Mouse (Mus musculus): ENCODE data around the gene Maco1. TPM values are rescaled to one million over a fixed set of nuclear protein-coding genes. Genes with fewer than 3 reads are reported as not detected.
A peak's percentile ranks its signal among the peaks of the same experiment; 100 is the strongest.

The Maco1 gene
- polyA plus RNA-seq, 1 experiment from 2014 or later: 20.8 TPM

- WGBS: 68% methylated on average over 3 of the region's 3 CpGs
- peaks cover 16% of the 10 kb centered on the region for H3K36me3 ChIP-seq (ENCODE audit: control insufficient read depth, insufficient read depth, low read length)
Observed at GRCm38 (mm10) chr4:134802765-134803164, 50.4 kb downstream of the Maco1 start.

GRCm38 (mm10) chr4:134802155-134802554 is 51.0 kb downstream of the Maco1 start:
- TF ChIP-seq CTCF (IDR thresholded peaks at IDR 0.05; ENCODE audit: low read depth) (no peak), EP300 (optimal IDR thresholded peaks at IDR 0.05) (no peak)
- Histone ChIP-seq H3K4me2 (replicated peaks; ENCODE audit: low read depth) (no peak overlapping the region), H3K27ac (replicated peaks) (no peak overlapping the region), H3K4me3 (ENCODE audit: low read depth, low read length) (no peak overlapping the region), H3K4me1 (replicated peaks; ENCODE audit: control insufficient read depth, insufficient read depth) (no peaks in the 10 kb centered on the region), H3K9me3 (ENCODE audit: control insufficient read depth, low read length) (no peaks in the 10 kb centered on the region), H3K27me3 (ENCODE audit: control insufficient read depth, insufficient read depth, low read length) (no peaks in the 10 kb centered on the region), H3K36me3 (ENCODE audit: control insufficient read depth, insufficient read depth, low read length) (peaks cover 16% of the 10 kb centered on the region), H3K9ac (ENCODE audit: low read length) (no peak overlapping the region)
- DNase-seq (ENCODE audit: low spot score) (no peak), ATAC-seq (ENCODE audit: low FRiP score, low TSS enrichment) (no peak)
- 85% methylated on average over 10 of the region's 10 CpGs for WGBS

More at GRCm38 (mm10) chr4:134802765-134803164, 50.4 kb downstream of the Maco1 start:
- no peak overlapping the region for H3K9ac ChIP-seq (ENCODE audit: low read length)
- no peaks in the 10 kb centered on the region for H3K27me3 ChIP-seq (ENCODE audit: control insufficient read depth, insufficient read depth, low read length)
- no peak overlapping the region for H3K27ac ChIP-seq (replicated peaks)
- no peak overlapping the region for H3K4me3 ChIP-seq (ENCODE audit: low read depth, low read length)
- no peaks in the 10 kb centered on the region for H3K4me1 ChIP-seq (replicated peaks; ENCODE audit: control insufficient read depth, insufficient read depth)
- ATAC-seq (ENCODE audit: low FRiP score, low TSS enrichment) (no peak), DNase-seq (ENCODE audit: low spot score) (no peak)
- no peaks in the 10 kb centered on the region for H3K9me3 ChIP-seq (ENCODE audit: control insufficient read depth, low read length)
- TF ChIP-seq CTCF (IDR thresholded peaks at IDR 0.05; ENCODE audit: low read depth) (no peak), EP300 (optimal IDR thresholded peaks at IDR 0.05) (no peak)
- H3K4me2 ChIP-seq (replicated peaks; ENCODE audit: low read depth): no peak overlapping the region

- no peaks in the 10 kb centered on the region for H3K4me1 ChIP-seq (replicated peaks; ENCODE audit: control insufficient read depth, insufficient read depth)
- H3K27me3 ChIP-seq (ENCODE audit: control insufficient read depth, insufficient read depth, low read length): no peaks in the 10 kb centered on the region
- WGBS: 83% methylated on average over 10 of the region's 10 CpGs
- no peak for ATAC-seq (ENCODE audit: low FRiP score, low TSS enrichment)
- no peaks in the 10 kb centered on the region for H3K9me3 ChIP-seq (ENCODE audit: control insufficient read depth, low read length)
- H3K27ac ChIP-seq (replicated peaks): no peak overlapping the region
- H3K36me3 ChIP-seq (ENCODE audit: control insufficient read depth, insufficient read depth, low read length): peaks cover 7% of the 10 kb centered on the region; the same call in 1 of the 2 replicates
- DNase-seq (ENCODE audit: low spot score): no peak
- TF ChIP-seq EP300 (optimal IDR thresholded peaks at IDR 0.05) (no peak), CTCF (IDR thresholded peaks at IDR 0.05; ENCODE audit: low read depth) (no peak)
- H3K4me2 ChIP-seq (replicated peaks; ENCODE audit: low read depth): no peak overlapping the region
- H3K4me3 ChIP-seq (ENCODE audit: low read depth, low read length): no peak overlapping the region
- H3K9ac ChIP-seq (ENCODE audit: low read length): no peak overlapping the region
Observed at GRCm38 (mm10) chr4:134800693-134801092, 52.5 kb downstream of the Maco1 start.

- Histone ChIP-seq H3K4me1 (replicated peaks; ENCODE audit: control insufficient read depth, insufficient read depth) (no peaks in the 10 kb centered on the region), H3K27me3 (ENCODE audit: control insufficient read depth, insufficient read depth, low read length) (no peaks in the 10 kb centered on the region), H3K36me3 (ENCODE audit: control insufficient read depth, insufficient read depth, low read length) (0 out of 2 replicates have a peak, but pooled peaks cover 4% of the 10 kb centered on the region), H3K27ac (replicated peaks) (no peak overlapping the region), H3K4me2 (replicated peaks; ENCODE audit: low read depth) (no peak overlapping the region), H3K9ac (ENCODE audit: low read length) (no peak overlapping the region), H3K4me3 (ENCODE audit: low read depth, low read length) (no peak overlapping the region), H3K9me3 (ENCODE audit: control insufficient read depth, low read length) (no peaks in the 10 kb centered on the region)
- no peak for TF ChIP-seq EP300 (optimal IDR thresholded peaks at IDR 0.05)
- TF ChIP-seq CTCF (IDR thresholded peaks at IDR 0.05; ENCODE audit: low read depth): no peak
- DNase-seq (ENCODE audit: low spot score) (no peak), ATAC-seq (ENCODE audit: low FRiP score, low TSS enrichment) (no peak)
- WGBS: 51% methylated on average over 8 of the region's 8 CpGs
Observed at GRCm38 (mm10) chr4:134800098-134800497, 53.0 kb downstream of the Maco1 start.

- Histone ChIP-seq H3K9me3 (ENCODE audit: control insufficient read depth, low read length) (no peaks in the 10 kb centered on the region), H3K4me3 (ENCODE audit: low read depth, low read length) (no peak overlapping the region), H3K4me1 (replicated peaks; ENCODE audit: control insufficient read depth, insufficient read depth) (no peaks in the 10 kb centered on the region), H3K27ac (replicated peaks) (no peak overlapping the region), H3K27me3 (ENCODE audit: control insufficient read depth, insufficient read depth, low read length) (no peaks in the 10 kb centered on the region), H3K9ac (ENCODE audit: low read length) (no peak overlapping the region), H3K4me2 (replicated peaks; ENCODE audit: low read depth) (no peak overlapping the region), H3K36me3 (ENCODE audit: control insufficient read depth, insufficient read depth, low read length) (0 out of 2 replicates have a peak, but pooled peaks cover 4% of the 10 kb centered on the region)
- DNase-seq (ENCODE audit: low spot score) (peak; percentile 85), ATAC-seq (ENCODE audit: low FRiP score, low TSS enrichment) (peak; percentile 67)
- 7% methylated on average over 4 of the region's 4 CpGs for WGBS
- TF ChIP-seq CTCF (IDR thresholded peaks at IDR 0.05; ENCODE audit: low read depth) (peak; percentile 96), EP300 (optimal IDR thresholded peaks at IDR 0.05) (no peak)
Observed at GRCm38 (mm10) chr4:134799272-134799671, 53.9 kb downstream of the Maco1 start.

GRCm38 (mm10) chr4:134798861-134799260 is 54.3 kb downstream of the Maco1 start:
- ATAC-seq (ENCODE audit: low FRiP score, low TSS enrichment) (no peak), DNase-seq (ENCODE audit: low spot score) (no peak)
- no peak overlapping the region for H3K27ac ChIP-seq (replicated peaks)
- H3K4me1 ChIP-seq (replicated peaks; ENCODE audit: control insufficient read depth, insufficient read depth): no peaks in the 10 kb centered on the region
- TF ChIP-seq CTCF (IDR thresholded peaks at IDR 0.05; ENCODE audit: low read depth): no peak
- TF ChIP-seq EP300 (optimal IDR thresholded peaks at IDR 0.05): no peak
- 0 out of 2 replicates have a peak, but pooled peaks cover 4% of the 10 kb centered on the region for H3K36me3 ChIP-seq (ENCODE audit: control insufficient read depth, insufficient read depth, low read length)
- H3K9me3 ChIP-seq (ENCODE audit: control insufficient read depth, low read length): no peaks in the 10 kb centered on the region
- WGBS: 29% methylated on average over 3 of the region's 3 CpGs
- no peak overlapping the region for H3K9ac ChIP-seq (ENCODE audit: low read length)
- no peak overlapping the region for H3K4me2 ChIP-seq (replicated peaks; ENCODE audit: low read depth)
- no peak overlapping the region for H3K4me3 ChIP-seq (ENCODE audit: low read depth, low read length)
- H3K27me3 ChIP-seq (ENCODE audit: control insufficient read depth, insufficient read depth, low read length): no peaks in the 10 kb centered on the region
